Mouse (Mus musculus): Measurements from ENCODE around the gene Nek10. TPM values are rescaled to one million over a fixed set of nuclear protein-coding genes. Genes with fewer than 3 reads are reported as not detected.
"Not testable (repeated sequence)": the region's sequence is repeated elsewhere in the genome, so short reads cannot be mapped to it uniquely, and the experiment has no call there.

Nek10 gene
- 0.19 TPM in 1 of 2 replicates, not detected in the other for total RNA-seq (2014; rRNA removed; ENCODE audit: low replicate concordance)
- 0.01 and 0.03 TPM in 2 replicates for polyA plus RNA-seq (2015; fragmentation: Nextera tagmentation; extraction: Ambion mirVana)

- not testable (repeated sequence) for H3K9me3 ChIP-seq (replicated peaks; ENCODE audit: control insufficient read depth, low read length); H3K4me2 ChIP-seq (ENCODE audit: low read depth, low read length); DNase-seq (ENCODE audit: low spot score); H3K27ac ChIP-seq (ENCODE audit: low read depth); H3K36me3 ChIP-seq (replicated peaks; ENCODE audit: control insufficient read depth, insufficient read depth, low read length); H3K4me3 ChIP-seq (ENCODE audit: low read depth, low read length); H3K4me1 ChIP-seq (ENCODE audit: control insufficient read depth, insufficient read depth); ATAC-seq (ENCODE audit: insufficient read depth, low read depth); H3K27me3 ChIP-seq (ENCODE audit: control insufficient read depth, insufficient read depth, low read length); H3K9ac ChIP-seq (replicated peaks; ENCODE audit: low read depth, low read length)
- no CpG with 5 or more reads among the region's 2 CpGs for WGBS
Measured at GRCm38 (mm10) chr14:14803115-14803514, at the start of gene Nek10. Nek10 (plus strand) TSS chr14:14803415.

DNA sequence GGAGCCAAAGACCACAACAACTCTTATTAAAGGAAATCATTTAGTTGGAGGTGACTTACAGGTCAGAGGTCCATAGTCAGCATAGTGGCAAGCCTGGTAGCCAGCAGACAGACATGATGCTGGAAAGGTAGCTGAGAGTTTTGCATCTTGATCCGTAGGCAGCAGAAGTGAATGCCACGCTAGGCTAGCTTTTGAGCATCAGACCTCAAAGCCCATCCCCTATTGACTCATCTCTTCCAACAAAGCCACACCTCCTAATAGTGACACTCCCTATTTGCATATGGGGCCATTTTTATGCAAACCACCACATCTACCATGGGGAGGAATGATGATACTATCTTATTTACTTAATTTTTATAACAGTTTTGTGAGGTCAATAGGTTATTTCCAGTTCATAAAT lies 22.0 kb upstream of the Nek10 start:
- H3K4me3 ChIP-seq (ENCODE audit: low read depth, low read length): no peak overlapping the region
- ATAC-seq (ENCODE audit: insufficient read depth, low read depth) (no peak), DNase-seq (ENCODE audit: low spot score) (no peak)
- no peak overlapping the region for H3K4me2 ChIP-seq (ENCODE audit: low read depth, low read length)
- H3K4me1 ChIP-seq (ENCODE audit: control insufficient read depth, insufficient read depth): no peaks in the 10 kb centered on the region
- no peak for TF ChIP-seq EP300 (IDR thresholded peaks at IDR 0.05; ENCODE audit: low read depth)
- no peak for TF ChIP-seq CTCF (IDR thresholded peaks at IDR 0.05; ENCODE audit: low read depth)
- no peaks in the 10 kb centered on the region for H3K27me3 ChIP-seq (ENCODE audit: control insufficient read depth, insufficient read depth, low read length)
- H3K9ac ChIP-seq (replicated peaks; ENCODE audit: low read depth, low read length): no peak overlapping the region
- H3K9me3 ChIP-seq (replicated peaks; ENCODE audit: control insufficient read depth, low read length): no peaks in the 10 kb centered on the region
- H3K27ac ChIP-seq (ENCODE audit: low read depth): no peak overlapping the region
- 86% methylated on average over 2 of the region's 2 CpGs for WGBS
- peaks cover 19% of the 10 kb centered on the region for H3K36me3 ChIP-seq (replicated peaks; ENCODE audit: control insufficient read depth, insufficient read depth, low read length)

DNA sequence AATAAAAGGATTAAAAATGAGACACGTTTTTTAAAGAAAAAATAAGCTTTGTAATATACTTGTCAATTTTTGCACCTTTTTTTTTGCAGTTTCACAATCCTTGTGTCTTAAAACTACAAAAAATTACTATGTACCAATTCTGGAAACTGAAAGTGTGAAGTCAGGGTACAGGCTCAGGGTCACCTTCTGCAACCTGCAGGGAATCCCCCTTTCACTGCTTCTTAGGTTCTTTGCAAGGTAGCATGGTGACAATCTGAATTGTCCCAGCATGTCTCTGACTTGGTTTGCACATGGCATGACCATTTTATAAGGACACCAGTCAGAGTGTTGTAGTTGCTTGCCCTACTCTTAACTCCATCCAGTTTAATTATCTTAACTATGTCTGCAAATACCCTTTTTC lies 19.0 kb upstream of the Nek10 start:
- WGBS: 82% methylated on average over 1 of the region's 1 CpGs
- Histone ChIP-seq H3K27ac (ENCODE audit: low read depth) (no peak overlapping the region), H3K36me3 (replicated peaks; ENCODE audit: control insufficient read depth, insufficient read depth, low read length) (peaks cover 30% of the 10 kb centered on the region), H3K9me3 (replicated peaks; ENCODE audit: control insufficient read depth, low read length) (no peaks in the 10 kb centered on the region), H3K27me3 (ENCODE audit: control insufficient read depth, insufficient read depth, low read length) (no peaks in the 10 kb centered on the region), H3K4me1 (ENCODE audit: control insufficient read depth, insufficient read depth) (no peaks in the 10 kb centered on the region), H3K4me2 (ENCODE audit: low read depth, low read length) (no peak overlapping the region), H3K9ac (replicated peaks; ENCODE audit: low read depth, low read length) (no peak overlapping the region), H3K4me3 (ENCODE audit: low read depth, low read length) (no peak overlapping the region)
- ATAC-seq (ENCODE audit: insufficient read depth, low read depth) (no peak), DNase-seq (ENCODE audit: low spot score) (no peak)
- TF ChIP-seq EP300 (IDR thresholded peaks at IDR 0.05; ENCODE audit: low read depth) (no peak), CTCF (IDR thresholded peaks at IDR 0.05; ENCODE audit: low read depth) (no peak)

- Histone ChIP-seq H3K36me3 (replicated peaks; ENCODE audit: control insufficient read depth, insufficient read depth, low read length) (peaks cover 26% of the 10 kb centered on the region), H3K27me3 (ENCODE audit: control insufficient read depth, insufficient read depth, low read length) (no peaks in the 10 kb centered on the region), H3K4me3 (ENCODE audit: low read depth, low read length) (no peak overlapping the region), H3K27ac (ENCODE audit: low read depth) (no peak overlapping the region), H3K4me2 (ENCODE audit: low read depth, low read length) (no peak overlapping the region), H3K4me1 (ENCODE audit: control insufficient read depth, insufficient read depth) (no peaks in the 10 kb centered on the region), H3K9ac (replicated peaks; ENCODE audit: low read depth, low read length) (no peak overlapping the region), H3K9me3 (replicated peaks; ENCODE audit: control insufficient read depth, low read length) (no peaks in the 10 kb centered on the region)
- TF ChIP-seq EP300 (IDR thresholded peaks at IDR 0.05; ENCODE audit: low read depth) (no peak), CTCF (IDR thresholded peaks at IDR 0.05; ENCODE audit: low read depth) (no peak)
- WGBS: 93% methylated on average over 1 of the region's 1 CpGs
- DNase-seq (ENCODE audit: low spot score) (no peak), ATAC-seq (ENCODE audit: insufficient read depth, low read depth) (no peak)
Measured at GRCm38 (mm10) chr14:14786979-14787378, 16.2 kb upstream of the Nek10 start.

GRCm38 (mm10) chr14:14789840-14790470 lies 13.3 kb upstream of the Nek10 start:
- 92% methylated on average over 4 of the region's 4 CpGs for WGBS
- no peak overlapping the region for H3K27ac ChIP-seq (ENCODE audit: low read depth)
- H3K9ac ChIP-seq (replicated peaks; ENCODE audit: low read depth, low read length): no peak overlapping the region
- no peak overlapping the region for H3K4me2 ChIP-seq (ENCODE audit: low read depth, low read length)
- no peaks in the 10 kb centered on the region for H3K9me3 ChIP-seq (replicated peaks; ENCODE audit: control insufficient read depth, low read length)
- TF ChIP-seq CTCF (IDR thresholded peaks at IDR 0.05; ENCODE audit: low read depth) (no peak), EP300 (IDR thresholded peaks at IDR 0.05; ENCODE audit: low read depth) (no peak)
- H3K4me3 ChIP-seq (ENCODE audit: low read depth, low read length): no peak overlapping the region
- H3K4me1 ChIP-seq (ENCODE audit: control insufficient read depth, insufficient read depth): no peaks in the 10 kb centered on the region
- ATAC-seq (ENCODE audit: insufficient read depth, low read depth): no peak
- no peak for DNase-seq (ENCODE audit: low spot score)
- peaks cover 26% of the 10 kb centered on the region for H3K36me3 ChIP-seq (replicated peaks; ENCODE audit: control insufficient read depth, insufficient read depth, low read length)
- no peaks in the 10 kb centered on the region for H3K27me3 ChIP-seq (ENCODE audit: control insufficient read depth, insufficient read depth, low read length)

DNA sequence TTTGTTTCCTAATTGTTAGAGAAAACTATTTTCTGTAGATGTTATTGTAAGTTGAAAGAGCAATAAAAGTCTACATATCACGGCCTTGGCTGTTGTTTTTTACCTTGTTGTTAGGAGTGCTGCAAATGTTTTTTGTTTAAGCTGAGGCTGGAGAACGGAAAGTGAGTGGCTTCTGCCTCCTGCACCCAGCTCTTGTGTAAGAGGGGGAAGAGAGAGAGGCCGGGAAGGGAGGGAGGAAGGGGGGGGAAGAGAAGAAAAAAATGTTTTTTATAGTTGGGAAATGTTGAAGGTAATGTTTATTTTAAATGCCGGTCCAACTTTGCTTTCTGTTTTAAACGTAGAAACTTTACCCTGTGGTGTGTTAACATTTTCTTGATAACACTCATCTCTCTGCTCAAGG lies 3.4 kb upstream of the Nek10 start:
- H3K36me3 ChIP-seq (replicated peaks; ENCODE audit: control insufficient read depth, insufficient read depth, low read length): peaks cover 9% of the 10 kb centered on the region; the same call in 1 of the 2 replicates
- no peak overlapping the region for H3K4me3 ChIP-seq (ENCODE audit: low read depth, low read length)
- no peak overlapping the region for H3K9ac ChIP-seq (replicated peaks; ENCODE audit: low read depth, low read length)
- H3K27me3 ChIP-seq (ENCODE audit: control insufficient read depth, insufficient read depth, low read length): no peaks in the 10 kb centered on the region
- no peaks in the 10 kb centered on the region for H3K9me3 ChIP-seq (replicated peaks; ENCODE audit: control insufficient read depth, low read length)
- DNase-seq (ENCODE audit: low spot score) (no peak), ATAC-seq (ENCODE audit: insufficient read depth, low read depth) (no peak)
- H3K27ac ChIP-seq (ENCODE audit: low read depth): no peak overlapping the region
- H3K4me1 ChIP-seq (ENCODE audit: control insufficient read depth, insufficient read depth): no peaks in the 10 kb centered on the region
- 77% methylated on average over 5 of the region's 5 CpGs for WGBS
- TF ChIP-seq CTCF (IDR thresholded peaks at IDR 0.05; ENCODE audit: low read depth) (no peak), EP300 (IDR thresholded peaks at IDR 0.05; ENCODE audit: low read depth) (no peak)
- no peak overlapping the region for H3K4me2 ChIP-seq (ENCODE audit: low read depth, low read length)
